Mouse (Mus musculus): ENCODE data around the gene Kcng4. TPM values are rescaled to one million over a fixed set of nuclear protein-coding genes. Genes with fewer than 3 reads are reported as not detected.

The Kcng4 gene
- polyA plus RNA-seq, 1 experiment: 1.9 TPM

- Histone ChIP-seq H3K27ac (replicated peaks; ENCODE audit: low read depth, low read length) (no peak overlapping the region), H3K4me3 (ENCODE audit: insufficient read depth, low read depth, low read length) (no peak overlapping the region), H3K4me1 (ENCODE audit: control insufficient read depth, insufficient read depth, insufficient read length, low read length) (peaks cover 17% of the 10 kb centered on the region)
Observed at GRCm38 (mm10) chr8:119632246-119632645, 3.2 kb downstream of the Kcng4 start.

DNA sequence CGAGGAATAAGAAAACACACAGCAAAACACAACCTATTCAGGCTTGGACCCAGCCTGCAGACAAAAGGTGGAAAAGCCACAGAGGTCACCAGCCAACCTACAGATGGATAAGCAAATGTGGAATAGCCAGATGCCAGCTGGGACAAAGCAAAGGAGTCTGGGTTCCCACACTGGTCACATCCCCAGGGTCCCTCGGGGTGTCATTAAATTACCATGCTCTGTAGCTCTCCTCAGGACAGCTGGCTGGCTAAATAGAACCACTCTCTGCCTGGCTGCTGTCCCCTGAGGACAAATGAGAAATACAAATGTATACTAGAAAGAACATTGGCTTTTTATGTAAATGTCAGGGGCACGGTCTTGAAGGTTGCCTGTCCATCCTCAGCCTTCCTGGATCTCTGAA, 4.6 kb downstream of the Kcng4 start:
- H3K4me1 ChIP-seq (ENCODE audit: control insufficient read depth, insufficient read depth, insufficient read length, low read length): peaks cover 11% of the 10 kb centered on the region
- no peak overlapping the region for H3K4me3 ChIP-seq (ENCODE audit: insufficient read depth, low read depth, low read length)
- no peak overlapping the region for H3K27ac ChIP-seq (replicated peaks; ENCODE audit: low read depth, low read length)

GRCm38 (mm10) chr8:119627613-119628359, 7.7 kb downstream of the Kcng4 start:
- no peaks in the 10 kb centered on the region for H3K4me1 ChIP-seq (ENCODE audit: control insufficient read depth, insufficient read depth, insufficient read length, low read length)
- H3K27ac ChIP-seq (replicated peaks; ENCODE audit: low read depth, low read length): no peak overlapping the region
- no peak overlapping the region for H3K4me3 ChIP-seq (ENCODE audit: insufficient read depth, low read depth, low read length)

GRCm38 (mm10) chr8:119627199-119627598, 8.3 kb downstream of the Kcng4 start:
- Histone ChIP-seq H3K27ac (replicated peaks; ENCODE audit: low read depth, low read length) (no peak overlapping the region), H3K4me1 (ENCODE audit: control insufficient read depth, insufficient read depth, insufficient read length, low read length) (no peaks in the 10 kb centered on the region), H3K4me3 (ENCODE audit: insufficient read depth, low read depth, low read length) (no peak overlapping the region)

- no peak overlapping the region for H3K4me3 ChIP-seq (ENCODE audit: insufficient read depth, low read depth, low read length)
- H3K27ac ChIP-seq (replicated peaks; ENCODE audit: low read depth, low read length): no peak overlapping the region
- H3K4me1 ChIP-seq (ENCODE audit: control insufficient read depth, insufficient read depth, insufficient read length, low read length): no peaks in the 10 kb centered on the region
Observed at GRCm38 (mm10) chr8:119625788-119626187, 9.7 kb downstream of the Kcng4 start.

- Histone ChIP-seq H3K4me3 (ENCODE audit: insufficient read depth, low read depth, low read length) (no peak overlapping the region), H3K27ac (replicated peaks; ENCODE audit: low read depth, low read length) (no peak overlapping the region), H3K4me1 (ENCODE audit: control insufficient read depth, insufficient read depth, insufficient read length, low read length) (no peaks in the 10 kb centered on the region)
Observed at GRCm38 (mm10) chr8:119624916-119625315, 10.6 kb downstream of the Kcng4 start.

GRCm38 (mm10) chr8:119623744-119624143, 11.7 kb downstream of the Kcng4 start:
- H3K27ac ChIP-seq (replicated peaks; ENCODE audit: low read depth, low read length): no peak overlapping the region

GRCm38 (mm10) chr8:119623061-119623460, 12.4 kb downstream of the Kcng4 start:
- H3K4me1 ChIP-seq (ENCODE audit: control insufficient read depth, insufficient read depth, insufficient read length, low read length): no peaks in the 10 kb centered on the region
- no peak overlapping the region for H3K27ac ChIP-seq (replicated peaks; ENCODE audit: low read depth, low read length)
- no peak overlapping the region for H3K4me3 ChIP-seq (ENCODE audit: insufficient read depth, low read depth, low read length)

More at GRCm38 (mm10) chr8:119623744-119624143, 11.7 kb downstream of the Kcng4 start:
- Histone ChIP-seq H3K4me1 (ENCODE audit: control insufficient read depth, insufficient read depth, insufficient read length, low read length) (no peaks in the 10 kb centered on the region), H3K4me3 (ENCODE audit: insufficient read depth, low read depth, low read length) (no peak overlapping the region)

GRCm38 (mm10) chr8:119622555-119622954, 12.9 kb downstream of the Kcng4 start:
- H3K27ac ChIP-seq (replicated peaks; ENCODE audit: low read depth, low read length): no peak overlapping the region
- H3K4me3 ChIP-seq (ENCODE audit: insufficient read depth, low read depth, low read length): no peak overlapping the region
- no peaks in the 10 kb centered on the region for H3K4me1 ChIP-seq (ENCODE audit: control insufficient read depth, insufficient read depth, insufficient read length, low read length)

GRCm38 (mm10) chr8:119620848-119621465, 14.5 kb downstream of the Kcng4 start:
- H3K4me1 ChIP-seq (ENCODE audit: control insufficient read depth, insufficient read depth, insufficient read length, low read length): peaks cover 9% of the 10 kb centered on the region
- H3K4me3 ChIP-seq (ENCODE audit: insufficient read depth, low read depth, low read length): no peak overlapping the region
- H3K27ac ChIP-seq (replicated peaks; ENCODE audit: low read depth, low read length): no peak overlapping the region

DNA sequence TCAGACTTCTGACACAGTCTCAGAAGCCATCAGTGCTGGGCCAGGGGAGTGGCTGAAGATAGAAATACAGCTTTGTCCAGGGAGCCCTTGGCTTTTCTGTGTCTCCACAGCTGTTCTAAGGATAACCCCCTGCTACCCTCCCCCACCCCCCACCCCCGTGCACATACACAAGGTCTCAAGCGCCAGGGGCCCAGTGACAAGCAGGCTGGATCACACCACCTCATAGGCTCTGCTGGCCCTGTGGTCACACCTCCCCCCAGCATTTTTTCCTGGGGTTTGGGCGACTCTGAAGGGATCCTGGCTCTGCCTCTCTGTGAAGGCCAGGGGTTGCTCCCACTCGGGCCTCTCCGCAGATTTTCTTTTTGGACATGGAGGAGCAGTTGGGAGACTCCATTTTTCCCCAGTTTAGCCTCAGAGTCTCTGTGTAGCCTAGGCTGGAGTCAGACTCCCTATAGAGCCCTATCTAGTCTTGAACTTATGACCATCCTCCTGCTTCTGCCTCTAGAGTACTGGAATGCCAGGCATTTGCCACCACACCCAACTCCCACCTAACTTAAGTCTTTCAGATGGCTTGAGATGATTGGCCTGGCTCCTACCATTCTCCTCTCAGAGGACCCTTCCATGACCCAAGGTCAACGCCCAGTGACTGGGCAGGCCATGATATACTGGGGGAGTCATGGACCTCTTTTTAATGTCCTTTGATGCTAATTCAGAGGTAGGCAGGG, 15.2 kb downstream of the Kcng4 start:
- H3K4me3 ChIP-seq (ENCODE audit: insufficient read depth, low read depth, low read length): no peak overlapping the region
- H3K4me1 ChIP-seq (ENCODE audit: control insufficient read depth, insufficient read depth, insufficient read length, low read length): peaks cover 9% of the 10 kb centered on the region
- no peak overlapping the region for H3K27ac ChIP-seq (replicated peaks; ENCODE audit: low read depth, low read length)

DNA sequence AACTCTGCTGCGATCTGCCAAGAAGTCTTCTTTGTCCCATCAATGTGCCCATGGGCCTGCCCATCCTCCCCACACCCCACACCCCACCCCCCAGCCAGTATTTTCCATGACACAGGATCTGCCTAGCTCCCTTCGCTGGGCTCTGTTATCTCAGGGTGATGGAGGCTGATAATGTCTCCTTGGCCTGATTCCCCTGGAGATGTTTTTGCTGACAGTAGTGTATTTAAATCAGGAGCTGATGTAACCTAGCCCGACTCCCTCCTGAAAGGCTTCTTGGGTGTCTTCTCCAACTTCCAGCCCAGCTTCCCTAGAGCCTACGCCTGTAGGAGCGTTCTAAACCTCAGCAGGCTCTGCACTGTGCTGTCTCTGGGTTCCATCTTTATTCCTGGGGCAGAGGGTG, 16.6 kb downstream of the Kcng4 start:
- no peak overlapping the region for H3K27ac ChIP-seq (replicated peaks; ENCODE audit: low read depth, low read length)
- H3K4me1 ChIP-seq (ENCODE audit: control insufficient read depth, insufficient read depth, insufficient read length, low read length): peaks cover 9% of the 10 kb centered on the region
- H3K4me3 ChIP-seq (ENCODE audit: insufficient read depth, low read depth, low read length): no peak overlapping the region

DNA sequence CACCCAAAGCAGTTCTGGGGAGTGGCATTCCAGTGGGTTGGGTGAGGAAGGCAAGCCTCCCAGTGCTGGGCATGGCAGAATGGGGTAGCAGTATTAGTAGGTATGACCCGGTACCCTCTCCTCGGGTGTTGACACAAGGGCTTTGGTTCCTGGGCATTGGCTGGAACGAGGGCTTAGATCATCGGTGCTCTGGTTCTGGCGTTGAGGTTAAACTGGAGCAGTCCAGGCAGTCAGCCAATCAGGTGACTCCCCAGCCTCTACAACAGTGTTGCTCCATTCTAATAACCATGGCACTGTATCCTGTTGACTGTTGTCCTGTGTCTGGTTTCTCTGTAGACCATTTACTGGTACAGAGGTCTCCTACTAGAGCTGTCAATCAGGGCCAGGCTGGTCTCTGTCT, 17.9 kb downstream of the Kcng4 start:
- peaks cover 9% of the 10 kb centered on the region for H3K4me1 ChIP-seq (ENCODE audit: control insufficient read depth, insufficient read depth, insufficient read length, low read length)
- H3K4me3 ChIP-seq (ENCODE audit: insufficient read depth, low read depth, low read length): no peak overlapping the region
- peak overlapping the region; percentile 88 for H3K27ac ChIP-seq (replicated peaks; ENCODE audit: low read depth, low read length)

GRCm38 (mm10) chr8:119616811-119617210, 18.7 kb downstream of the Kcng4 start:
- 0 out of 2 replicates have a peak overlapping the region, but pooled peaks have one; percentile 88 for H3K27ac ChIP-seq (replicated peaks; ENCODE audit: low read depth, low read length)
- H3K4me1 ChIP-seq (ENCODE audit: control insufficient read depth, insufficient read depth, insufficient read length, low read length): peaks cover 9% of the 10 kb centered on the region
- H3K4me3 ChIP-seq (ENCODE audit: insufficient read depth, low read depth, low read length): no peak overlapping the region

DNA sequence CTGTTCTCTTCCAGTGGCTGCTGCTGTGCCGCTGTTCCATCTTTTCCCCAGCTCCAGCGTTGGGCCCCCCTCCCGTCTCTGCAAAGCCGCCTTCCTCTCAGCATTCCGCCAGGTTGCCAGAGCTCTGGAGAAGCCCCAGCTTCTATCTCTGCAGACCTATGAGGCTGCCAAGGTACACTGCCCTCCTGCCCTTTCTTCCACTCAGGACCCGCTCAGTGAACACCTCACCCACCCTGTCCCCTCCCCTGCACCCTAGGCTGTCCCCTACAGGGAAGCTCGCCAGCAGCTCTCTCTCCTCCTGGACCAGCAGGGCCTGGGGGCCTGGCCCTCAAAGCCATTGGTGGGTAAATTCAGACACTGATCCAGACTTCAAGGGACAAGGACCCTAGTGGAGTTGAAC, 19.1 kb downstream of the Kcng4 start:
- Histone ChIP-seq H3K4me3 (ENCODE audit: insufficient read depth, low read depth, low read length) (no peak overlapping the region), H3K4me1 (ENCODE audit: control insufficient read depth, insufficient read depth, insufficient read length, low read length) (peaks cover 9% of the 10 kb centered on the region), H3K27ac (replicated peaks; ENCODE audit: low read depth, low read length) (no peak overlapping the region)
